Mouse (Mus musculus) liver, adult 2 months (tissue): ENCODE data around the gene Taldo1.

Experiments used
- CTCF ChIP-seq: fragments of 200-500 bp; IDR thresholded peaks from 2 replicates; pipeline ENCODE4 v1.5.1; 2011; ENCODE audit warnings: low read depth, low read length, control low read depth
- POLR2A ChIP-seq: fragments of 200-500 bp; IDR thresholded peaks from 2 replicates; pipeline ENCODE4 v1.6.1; 2011; ENCODE audit warnings: low read length, control low read depth; ENCODE audit not compliant: insufficient read depth; ENCODE audit errors: extremely low read depth

DNA sequence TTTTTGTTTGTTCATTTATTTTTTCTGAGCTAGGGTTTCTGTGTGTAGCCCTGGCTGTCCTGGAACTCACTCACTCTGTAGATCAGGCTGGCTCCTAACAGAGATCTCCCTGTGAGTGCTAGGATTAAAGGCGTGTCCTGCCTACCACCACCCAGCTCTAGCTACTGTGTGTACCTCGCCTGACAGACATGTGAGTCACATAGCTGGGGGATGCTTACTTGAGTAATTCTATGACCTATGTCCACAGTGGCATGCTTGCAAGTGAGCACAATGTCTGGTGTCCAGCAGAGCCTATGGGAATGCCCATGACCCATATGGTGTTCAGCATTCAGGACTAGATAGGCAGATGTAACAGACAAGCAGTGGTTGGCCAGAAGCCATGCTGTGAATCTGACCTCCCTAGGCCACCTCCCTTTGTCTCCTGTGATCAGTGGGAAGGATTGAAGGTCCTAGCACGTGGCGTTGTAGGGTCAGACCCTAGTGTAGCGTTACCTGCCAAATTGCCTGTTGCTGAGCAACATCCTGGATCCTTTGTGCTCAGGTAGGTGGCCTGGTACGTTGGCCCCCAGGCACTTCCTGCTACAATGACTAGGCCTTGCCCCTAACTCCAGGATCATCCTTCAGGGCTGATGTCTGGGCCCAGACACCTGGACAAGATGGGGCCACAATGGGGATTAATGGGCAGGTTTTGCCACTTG, 24.3 kb downstream of the Taldo1 start:
- TF ChIP-seq CTCF (no peak), POLR2A (no peak)
